In the genomic region with DNA sequence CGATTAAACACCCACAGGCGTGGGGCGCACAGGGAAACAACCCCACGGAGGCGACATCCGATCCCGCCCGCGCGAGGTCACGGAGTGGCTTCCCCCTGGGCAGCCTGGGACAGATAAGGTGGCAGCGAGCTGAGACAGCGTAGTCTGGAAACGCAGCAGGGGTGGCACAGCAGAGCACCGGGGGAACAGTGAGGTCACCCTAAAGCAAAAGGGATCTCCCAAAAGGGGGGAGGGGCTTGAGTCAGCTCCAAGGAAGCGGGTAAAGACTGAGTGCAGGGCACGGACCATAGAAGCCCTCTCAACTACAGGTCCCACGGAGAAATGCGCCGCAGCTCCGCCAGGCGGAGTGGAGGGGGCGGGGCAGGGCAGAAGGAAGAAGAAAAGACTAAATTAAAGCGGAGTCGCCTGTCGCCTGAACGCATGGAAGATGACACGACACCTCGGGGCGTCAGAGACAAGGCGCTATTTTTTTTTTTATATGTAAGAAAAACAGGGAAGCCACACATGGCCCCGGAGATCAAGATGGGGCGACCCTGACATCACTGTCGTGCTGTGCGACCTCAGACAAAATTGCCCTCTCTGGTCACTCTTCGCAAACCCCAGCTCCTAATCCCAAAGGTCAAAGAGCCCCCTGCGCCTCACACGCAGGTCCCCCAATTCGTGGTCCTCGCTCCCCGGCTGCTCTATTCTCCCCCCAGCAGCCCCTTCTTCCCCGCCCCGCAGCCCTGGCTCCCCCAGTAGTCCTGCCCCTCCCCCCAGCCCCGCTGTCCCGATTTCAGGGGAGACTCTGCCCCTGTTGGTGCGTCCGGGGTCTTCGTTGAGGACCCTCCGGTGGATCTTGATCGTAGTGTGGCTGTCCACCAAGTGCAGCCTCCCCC, we compare ENCODE assay signal across 9 mouse cellular contexts. TPM values are rescaled to one million over a fixed set of nuclear protein-coding genes. Genes with fewer than 3 reads are reported as not detected.
A peak's percentile ranks its signal among the peaks of the same experiment; 100 is the strongest.
DNase-seq lines count a peak whose midpoint lies in the region; ATAC-seq lines count a peak whose summit lies in the region.
"Had no signal": no experiment of that assay in that cellular context is flagged by ENCODE, and none has a peak within 500 bp of the region (broad histone marks: within the 10 kb centered on the region; RNA-seq: fewer than 3 reads in every experiment).

No protein-coding gene starts in this region.

- ATAC-seq in embryonic facial prominence, embryonic 13.5 days (ENCODE audit: insufficient number of reproducible peaks, insufficient read depth, low FRiP score, low TSS enrichment, low read depth), result no peak
- ATAC-seq in hindbrain, embryonic 11.5 days (ENCODE audit: low FRiP score), result no peak
- ATAC-seq in limb, embryonic 12.5 days (ENCODE audit: insufficient number of reproducible peaks, insufficient read depth, low FRiP score, low TSS enrichment, low read depth), result no peak

- no peaks in the 10 kb centered on the region; the same call in 1 of the 2 replicates for H3K9me3 ChIP-seq in embryonic facial prominence, embryonic 13.5 days
- H3K9me3 ChIP-seq in hindbrain, embryonic 11.5 days (ENCODE audit: control insufficient read depth, low read length), result no peaks in the 10 kb centered on the region
- no peaks in the 10 kb centered on the region for H3K9me3 ChIP-seq in limb, embryonic 12.5 days
- H3K9me3 ChIP-seq in midbrain, embryonic 10.5 days (replicated peaks), result peaks cover 10% of the 10 kb centered on the region; the same call in 1 of the 2 replicates

- H3K4me2 ChIP-seq in embryonic facial prominence, embryonic 13.5 days, result peak overlapping the region; percentile 97
- peak overlapping the region; percentile 96 for H3K4me2 ChIP-seq in hindbrain, embryonic 11.5 days (replicated peaks; ENCODE audit: low read depth, low read length)
- H3K4me2 ChIP-seq in limb, embryonic 12.5 days, result peak overlapping the region; percentile 99

- peaks cover 53% of the 10 kb centered on the region for H3K27me3 ChIP-seq in embryonic facial prominence, embryonic 13.5 days
- H3K27me3 ChIP-seq in hindbrain, embryonic 11.5 days (ENCODE audit: control insufficient read depth, insufficient read depth, low read length), result peaks cover 5% of the 10 kb centered on the region
- peaks cover 64% of the 10 kb centered on the region for H3K27me3 ChIP-seq in limb, embryonic 12.5 days
- peaks cover 73% of the 10 kb centered on the region for H3K27me3 ChIP-seq in midbrain, embryonic 10.5 days (ENCODE audit: low read depth, poor library complexity, severe bottlenecking)

- H3K36me3 ChIP-seq in embryonic facial prominence, embryonic 13.5 days, result 0 out of 2 replicates have a peak, but pooled peaks cover 6% of the 10 kb centered on the region
- no peaks in the 10 kb centered on the region for H3K36me3 ChIP-seq in hindbrain, embryonic 11.5 days (ENCODE audit: control insufficient read depth, insufficient read depth, low read length)
- H3K36me3 ChIP-seq in limb, embryonic 12.5 days, result peaks cover 10% of the 10 kb centered on the region; the same call in 1 of the 2 replicates
- peaks cover 18% of the 10 kb centered on the region for H3K36me3 ChIP-seq in midbrain, embryonic 10.5 days

- H3K4me1 ChIP-seq in embryonic facial prominence, embryonic 13.5 days, result peaks cover 74% of the 10 kb centered on the region
- H3K4me1 ChIP-seq in hindbrain, embryonic 11.5 days (replicated peaks; ENCODE audit: control insufficient read depth, insufficient read depth, low read length), result peaks cover 40% of the 10 kb centered on the region
- H3K4me1 ChIP-seq in limb, embryonic 12.5 days (replicated peaks), result peaks cover 68% of the 10 kb centered on the region
- H3K4me1 ChIP-seq in midbrain, embryonic 10.5 days, result peaks cover 81% of the 10 kb centered on the region

- H3K4me3 ChIP-seq in embryonic facial prominence, embryonic 13.5 days, result peak overlapping the region; percentile 79
- peak overlapping the region; percentile 84 for H3K4me3 ChIP-seq in hindbrain, embryonic 11.5 days (ENCODE audit: low read depth, low read length)
- H3K4me3 ChIP-seq in limb, embryonic 12.5 days (replicated peaks), result peak overlapping the region; percentile 84
- H3K4me3 ChIP-seq in midbrain, embryonic 10.5 days, result peak overlapping the region; percentile 81

- WGBS in embryonic facial prominence, embryonic 13.5 days, result 2% methylated on average over 50 of the region's 50 CpGs
- WGBS in hindbrain, embryonic 11.5 days, result 2% methylated on average over 50 of the region's 50 CpGs
- WGBS in limb, embryonic 12.5 days, result 3% methylated on average over 50 of the region's 50 CpGs
- 2% methylated on average over 50 of the region's 50 CpGs for WGBS in midbrain, embryonic 10.5 days

- H3K27ac ChIP-seq in embryonic facial prominence, embryonic 13.5 days, result no peak overlapping the region
- H3K27ac ChIP-seq in hindbrain, embryonic 11.5 days (ENCODE audit: low read depth, low read length), result no peak overlapping the region
- H3K27ac ChIP-seq in limb, embryonic 12.5 days, result no peak overlapping the region
- peak overlapping the region; percentile 97 for H3K27ac ChIP-seq in midbrain, embryonic 10.5 days (replicated peaks)

- DNase-seq in adrenal gland, adult 18-20 months (ENCODE audit: low spot score in 2 of 2), result peak; percentile 66 to 68
- DNase-seq in adrenal gland, postnatal 4 days (ENCODE audit: low spot score in 2 of 2), result no peak
- DNase-seq in ZHBTc4 (ENCODE audit: low read depth, low spot score), result peak; percentile 83
- DNase-seq in hindbrain, embryonic 11.5 days (ENCODE audit: low spot score), result peak; percentile 79
- DNase-seq in midbrain, embryonic 10.5 days (ENCODE audit: low spot score), result peak; percentile 67
- DNase-seq in spleen, adult 12 weeks (ENCODE audit: low spot score), result peak; percentile 57

- H3K9ac ChIP-seq in embryonic facial prominence, embryonic 13.5 days, result peak overlapping the region; percentile 87
- peak overlapping the region; percentile 87 for H3K9ac ChIP-seq in hindbrain, embryonic 11.5 days (ENCODE audit: low read depth, low read length)
- peak overlapping the region; percentile 18; the same call in 1 of the 2 replicates for H3K9ac ChIP-seq in limb, embryonic 12.5 days (replicated peaks)

RNA-seq across cellular contexts. Expression of gene Ptprs, which starts 3.3 kb away (rescaled TPM):
- total RNA-seq in adrenal gland, adult 18-20 months (2021), result 100 to 1,000 TPM; 130 to 188 TPM
- total RNA-seq in adrenal gland, postnatal 4 days (2021), result 100 to 1,000 TPM; 176 to 208 TPM
- 120 and 121 TPM in 2 replicates for polyA plus RNA-seq in embryonic facial prominence, embryonic 13.5 days (2015; fragmentation: Nextera tagmentation; extraction: Ambion mirVana)
- 142 and 156 TPM in 2 replicates for polyA plus RNA-seq in hindbrain, embryonic 11.5 days (2014; fragmentation: Nextera tagmentation; extraction: Ambion mirVana)
- polyA plus RNA-seq in limb, embryonic 12.5 days (2016; fragmentation: Nextera tagmentation; extraction: Ambion mirVana), result 113 and 126 TPM in 2 replicates
- 89.7 and 131 TPM in 2 replicates for polyA plus RNA-seq in midbrain, embryonic 10.5 days (2016; fragmentation: Nextera tagmentation; extraction: Ambion mirVana)

RNA-seq across cellular contexts. Expression of gene Znrf4, which starts 39.3 kb away (rescaled TPM):
- total RNA-seq in adrenal gland, adult 18-20 months (2021), result not detected
- total RNA-seq in adrenal gland, postnatal 4 days (2021), result not detected
- polyA plus RNA-seq in embryonic facial prominence, embryonic 13.5 days (2015; fragmentation: Nextera tagmentation; extraction: Ambion mirVana), result not detected in 2 replicates
- polyA plus RNA-seq in hindbrain, embryonic 11.5 days (2014; fragmentation: Nextera tagmentation; extraction: Ambion mirVana), result not detected in 2 replicates
- not detected in 2 replicates for polyA plus RNA-seq in limb, embryonic 12.5 days (2016; fragmentation: Nextera tagmentation; extraction: Ambion mirVana)
- not detected in 2 replicates for polyA plus RNA-seq in midbrain, embryonic 10.5 days (2016; fragmentation: Nextera tagmentation; extraction: Ambion mirVana)
- total RNA-seq: left cerebral cortex, postnatal 10 days had no signal

Comparison
In these comparisons a context has a peak if more than half of its experiments do, and no peak if none do; other contexts are left out.
1. DNase-seq: peak in adrenal gland, adult 18-20 months (2 of 2), ZHBTc4 (single experiment), hindbrain, embryonic 11.5 days (single experiment), midbrain, embryonic 10.5 days (single experiment) and spleen, adult 12 weeks (single experiment); none in adrenal gland, postnatal 4 days (0 of 2).
2. H3K9ac ChIP-seq: peak in every context shown above with its lines; median percentile 87 in embryonic facial prominence, embryonic 13.5 days; 87 in hindbrain, embryonic 11.5 days; 18 in limb, embryonic 12.5 days.
3. Peak in every context shown above with its lines, with median percentiles within 50 percentile points of each other: H3K4me2 ChIP-seq and H3K4me3 ChIP-seq.